Mouse (Mus musculus) monocyte, adult 2 months (primary cell): ENCODE data around the gene Hist2h2be.
"Not testable (repeated sequence)": the region's sequence is repeated elsewhere in the genome, so short reads cannot be mapped to it uniquely, and the experiment has no call there.

Experiments
- DNase-seq, 2 experiments: peaks; one replicate each; pipeline ENCODE4 v3.0.0; 2022; ENCODE audit warnings: low spot score in 2 of 2, low read depth in 1 of 2

Hist2h2be gene

GRCm38 (mm10) chr3:96220765-96221639, at the start of gene Hist2h2be, which contains the start of gene Hist2h2ac:
Hist2h2be (plus strand) TSS chr3:96221119.
Hist2h2ac (minus strand) TSS chr3:96220880.
- peak; percentile 75 to 78 for DNase-seq

GRCm38 (mm10) chr3:96171583-96172196, 49.2 kb upstream of the Hist2h2be start:
- DNase-seq, result no peak

GRCm38 (mm10) chr3:96172197-96173178, 48.4 kb upstream of the Hist2h2be start, which contains the start of gene Sf3b4:
Sf3b4 (plus strand) TSS chr3:96172332.
- peak; percentile 39 to 71 for DNase-seq

GRCm38 (mm10) chr3:96173185-96173584, 47.7 kb upstream of the Hist2h2be start:
- no peak for DNase-seq

GRCm38 (mm10) chr3:96174042-96174441, 46.9 kb upstream of the Hist2h2be start:
- not testable (repeated sequence) for DNase-seq

- DNase-seq, result no peak
These were observed 45.7 kb upstream of the Hist2h2be start for GRCm38 (mm10) chr3:96175251-96175650.

GRCm38 (mm10) chr3:96178427-96178826, 42.5 kb upstream of the Hist2h2be start:
- no peak for DNase-seq

GRCm38 (mm10) chr3:96178902-96179301, 42.0 kb upstream of the Hist2h2be start:
- DNase-seq, result no peak

GRCm38 (mm10) chr3:96179531-96179930, 41.4 kb upstream of the Hist2h2be start:
- no peak for DNase-seq

GRCm38 (mm10) chr3:96180727-96181477, 40.0 kb upstream of the Hist2h2be start, which contains the start of gene Sv2a:
Sv2a (plus strand) TSS chr3:96181151.
- DNase-seq, result no peak

GRCm38 (mm10) chr3:96181510-96182381, 39.2 kb upstream of the Hist2h2be start:
- no peak for DNase-seq

- DNase-seq, result no peak
These were observed 38.5 kb upstream of the Hist2h2be start for GRCm38 (mm10) chr3:96182382-96182776.

GRCm38 (mm10) chr3:96192977-96193376, 27.9 kb upstream of the Hist2h2be start:
- DNase-seq, result no peak

GRCm38 (mm10) chr3:96194966-96195365, 26.0 kb upstream of the Hist2h2be start:
- no peak for DNase-seq

GRCm38 (mm10) chr3:96195616-96196313, 25.2 kb upstream of the Hist2h2be start:
- no peak for DNase-seq

- no peak for DNase-seq
These were observed 24.3 kb upstream of the Hist2h2be start for GRCm38 (mm10) chr3:96196437-96197128.

GRCm38 (mm10) chr3:96197129-96197749, 23.7 kb upstream of the Hist2h2be start:
- DNase-seq, result peak; percentile 39 to 68

- no peak for DNase-seq
These were observed 22.7 kb upstream of the Hist2h2be start for GRCm38 (mm10) chr3:96198181-96198580.
